Mouse (Mus musculus) heart, embryonic 12.5 days (tissue): ENCODE data around the gene Itpka. TPM values are rescaled to one million over a fixed set of nuclear protein-coding genes. Genes with fewer than 3 reads are reported as not detected.
A peak's percentile ranks its signal among the peaks of the same experiment; 100 is the strongest.

ENCODE experiments used
- ATAC-seq: fragments of 200-750 bp; cut with Nextera tagmentation; 2 replicates; pipeline ENCODE4 v1.8.0; 2017; ENCODE audit warnings: moderate TSS enrichment, moderate library complexity; ENCODE audit not compliant: insufficient number of reproducible peaks, low FRiP score
- H3K27ac ChIP-seq: fragments of 300-500 bp; sonication (generic); 2 replicates; pipeline ENCODE4 v1.5.1; 2016; ENCODE audit warnings: mild to moderate bottlenecking, moderate library complexity; ENCODE audit not compliant: poor library complexity, severe bottlenecking
- H3K27me3 ChIP-seq: fragments of 300-500 bp; sonication (generic); replicated peaks from 2 replicates; pipeline ENCODE4 v1.6.1; 2016; ENCODE audit warnings: mild to moderate bottlenecking, moderate library complexity
- H3K36me3 ChIP-seq: fragments of 300-500 bp; sonication (generic); 2 replicates; pipeline ENCODE4 v1.6.1; 2016; ENCODE audit warnings: mild to moderate bottlenecking, moderate library complexity
- H3K4me1 ChIP-seq: fragments of 300-500 bp; sonication (generic); replicated peaks from 2 replicates; pipeline ENCODE4 v1.6.1; 2016; ENCODE audit warnings: mild to moderate bottlenecking
- H3K4me2 ChIP-seq: fragments of 300-500 bp; sonication (generic); 2 replicates; pipeline ENCODE4 v1.6.1; 2016; ENCODE audit warnings: mild to moderate bottlenecking, moderate library complexity
- H3K4me3 ChIP-seq: fragments of 300-500 bp; sonication (generic); 2 replicates; pipeline ENCODE4 v1.5.1; 2016; ENCODE audit warnings: mild to moderate bottlenecking
- H3K9ac ChIP-seq: fragments of 300-500 bp; sonication (generic); 2 replicates; pipeline ENCODE4 v1.6.1; 2016; ENCODE audit warnings: mild to moderate bottlenecking, moderate library complexity
- H3K9me3 ChIP-seq: fragments of 300-500 bp; sonication (generic); replicated peaks from 2 replicates; pipeline ENCODE4 v1.6.1; 2016; ENCODE audit warnings: mild to moderate bottlenecking, moderate library complexity
- WGBS: fragments of 180-500 bp; shearing (Covaris S2); methylation state at CpG from one replicate; pipeline ENCODE4 v1.1.7; 2016; 5-methylcytosine and 5-hydroxymethylcytosine counted together
- polyA plus RNA-seq: library from polyadenylated mRNA; unstranded; fragments of >200 nt; fragmentation: Nextera tagmentation; extraction: Ambion mirVana; gene quantifications from 2 replicates; pipeline ENCODE4 v1.2.1, GENCODE M21; 2016

The Itpka gene
- polyA plus RNA-seq, 1 experiment from 2014 or later, result 3.0 TPM

DNA sequence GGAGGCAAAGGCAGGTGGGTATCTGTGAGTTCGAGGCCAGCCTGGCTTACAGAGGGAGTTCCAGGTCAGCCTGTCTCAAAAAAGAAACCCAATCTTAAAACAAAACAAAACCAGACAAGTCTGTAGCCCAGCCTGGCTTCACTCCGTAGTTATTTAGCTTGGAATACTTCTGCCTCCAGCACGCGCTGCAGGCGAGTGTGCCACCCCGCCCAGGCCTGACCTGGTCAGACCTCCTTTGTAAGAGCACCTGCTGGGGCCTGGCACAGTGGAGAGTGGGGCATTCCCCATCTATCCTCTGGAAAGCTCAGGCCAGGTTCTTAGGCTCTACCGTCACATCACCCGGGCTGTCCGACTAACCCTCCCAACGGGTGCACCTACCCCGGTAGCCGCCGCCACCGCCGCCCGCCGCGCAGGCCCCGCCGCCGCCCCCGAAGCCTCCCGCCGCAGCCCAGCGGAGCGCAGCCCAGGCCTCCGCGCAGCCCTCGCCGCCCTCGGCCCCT is 15.5 kb downstream of the Itpka start:
- H3K9ac ChIP-seq, result peak overlapping the region; percentile 65
- peak overlapping the region; percentile 96 for H3K4me2 ChIP-seq
- H3K4me3 ChIP-seq, result peak overlapping the region; percentile 67
- peak; percentile 13; the same call in 1 of the 2 replicates for ATAC-seq
- H3K27ac ChIP-seq, result no peak overlapping the region
- no peaks in the 10 kb centered on the region for H3K9me3 ChIP-seq
- H3K27me3 ChIP-seq, result peaks cover 90% of the 10 kb centered on the region
- H3K4me1 ChIP-seq, result peaks cover 19% of the 10 kb centered on the region
- H3K36me3 ChIP-seq, result no peaks in the 10 kb centered on the region
- 2% methylated on average over 31 of the region's 31 CpGs for whole genome bisulfite sequencing

DNA sequence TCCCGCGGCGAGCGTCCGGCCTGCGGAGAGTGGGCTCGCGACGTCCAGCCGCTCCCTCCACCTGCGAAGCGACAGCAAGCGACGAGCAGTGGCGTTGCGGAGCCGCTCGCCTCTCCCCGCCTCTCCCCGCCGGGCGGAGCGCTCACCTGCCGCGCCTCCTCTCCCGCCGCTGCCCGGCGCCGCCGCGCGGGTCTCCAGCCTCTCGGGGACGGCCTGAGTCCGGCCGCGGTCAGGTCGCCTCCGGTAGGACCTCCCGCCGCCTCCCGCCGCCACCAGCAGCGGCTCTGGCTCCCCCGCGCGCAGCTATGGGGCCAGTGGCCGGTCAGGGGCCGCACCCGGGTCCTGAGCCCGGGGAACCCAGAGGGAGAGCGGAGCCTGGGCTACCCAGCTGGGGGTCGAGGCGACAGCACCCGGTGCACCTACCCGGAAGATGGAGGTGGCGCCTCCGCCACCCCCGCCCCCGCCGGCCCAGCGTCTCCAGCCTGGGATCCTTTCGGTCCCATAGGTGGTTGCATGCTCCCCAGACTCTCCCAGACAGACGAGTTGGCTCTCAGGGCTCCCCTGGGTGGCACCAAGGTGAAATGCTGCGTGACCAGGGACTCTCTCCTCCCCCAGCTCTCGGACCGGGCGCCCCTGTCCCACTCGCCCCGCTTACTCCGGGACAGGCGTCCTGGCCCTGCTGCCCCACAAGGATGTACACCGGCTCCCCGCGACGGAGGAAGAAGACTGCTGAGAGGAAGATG is 16.1 kb downstream of the Itpka start:
- peaks cover 84% of the 10 kb centered on the region for H3K27me3 ChIP-seq
- peaks cover 19% of the 10 kb centered on the region for H3K4me1 ChIP-seq
- WGBS, result 1% methylated on average over 58 of the region's 77 CpGs
- peak; percentile 33; the same call in 1 of the 2 replicates for ATAC-seq
- H3K9ac ChIP-seq, result peak overlapping the region; percentile 65
- no peak overlapping the region for H3K27ac ChIP-seq
- H3K4me2 ChIP-seq, result peak overlapping the region; percentile 96
- H3K4me3 ChIP-seq, result peak overlapping the region; percentile 67
- H3K9me3 ChIP-seq, result no peaks in the 10 kb centered on the region
- peaks cover under 1% of the 10 kb centered on the region for H3K36me3 ChIP-seq

DNA sequence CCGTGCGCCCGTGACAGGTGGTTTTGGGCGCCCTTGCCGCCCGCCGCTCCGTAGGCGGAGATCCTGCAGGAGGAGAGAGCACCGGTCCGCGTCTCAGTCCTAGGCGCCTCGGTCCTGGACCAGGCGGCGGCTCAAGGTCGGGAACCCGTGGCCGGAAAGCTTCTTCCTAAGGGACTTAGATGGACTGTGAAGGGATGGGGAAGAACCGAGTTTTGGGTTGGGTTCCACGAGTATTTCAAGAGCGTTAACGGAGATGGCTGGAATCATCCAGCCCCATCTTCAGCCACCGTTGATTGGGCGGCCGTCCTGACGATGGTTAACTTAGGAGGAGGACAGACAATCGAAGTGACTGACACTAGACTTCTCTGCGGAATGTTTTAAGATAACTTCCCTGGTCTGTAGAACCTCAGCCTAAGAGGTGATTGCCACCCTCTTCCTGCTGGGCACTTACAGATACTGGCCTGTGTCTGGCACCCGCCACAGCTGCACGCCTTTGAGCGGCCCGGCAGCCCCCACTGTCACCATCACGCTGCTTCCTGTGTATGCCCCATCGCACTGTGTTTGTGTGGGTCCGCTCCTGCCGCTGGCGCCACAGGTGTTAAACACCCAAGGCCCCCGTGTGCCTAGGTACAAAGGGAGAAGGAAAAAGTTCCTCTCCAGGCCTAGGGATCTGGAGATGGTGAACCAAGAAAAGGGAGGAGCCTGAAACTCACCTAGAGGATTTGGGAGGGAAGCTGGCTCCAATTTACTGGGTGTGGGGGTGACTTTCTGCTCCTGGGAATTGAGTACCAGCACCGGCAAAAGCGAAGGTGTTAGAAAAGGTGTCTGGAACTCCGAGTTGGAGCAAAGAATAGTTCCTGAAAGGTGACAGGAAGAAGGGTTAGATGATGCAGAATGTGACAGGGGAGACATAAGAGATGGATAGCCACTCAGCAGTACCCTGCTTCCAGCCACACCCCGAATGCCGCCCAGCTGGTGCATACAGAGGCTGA is 17.0 kb downstream of the Itpka start:
- H3K36me3 ChIP-seq, result peaks cover 9% of the 10 kb centered on the region
- H3K27me3 ChIP-seq, result peaks cover 76% of the 10 kb centered on the region
- peak overlapping the region; percentile 67 for H3K4me3 ChIP-seq
- no peak overlapping the region for H3K27ac ChIP-seq
- H3K9me3 ChIP-seq, result no peaks in the 10 kb centered on the region
- peak overlapping the region; percentile 65 for H3K9ac ChIP-seq
- no peak for ATAC-seq
- H3K4me2 ChIP-seq, result peak overlapping the region; percentile 96
- 5% methylated on average over 44 of the region's 44 CpGs for WGBS
- peaks cover 19% of the 10 kb centered on the region for H3K4me1 ChIP-seq

GRCm38 (mm10) chr2:119760251-119760650 is 18.1 kb downstream of the Itpka start, which contains the start of gene Ltk:
TSS of gene Ltk (minus strand) at chr2:119760431.
- Histone ChIP-seq H3K4me3 (peak within 1 kb of the TSS; percentile 67), H3K9me3 (no peaks in the 10 kb centered on the region), H3K36me3 (peaks cover 20% of the 10 kb centered on the region), H3K4me2 (peak within 1 kb of the TSS; percentile 96; the same call in 1 of the 2 replicates), H3K9ac (no peak within 1 kb of the TSS), H3K27ac (no peak within 1 kb of the TSS), H3K27me3 (peaks cover 66% of the 10 kb centered on the region), H3K4me1 (peaks cover 19% of the 10 kb centered on the region)
- 8% methylated on average over 9 of the region's 9 CpGs for WGBS
- ATAC-seq, result no peak

DNA sequence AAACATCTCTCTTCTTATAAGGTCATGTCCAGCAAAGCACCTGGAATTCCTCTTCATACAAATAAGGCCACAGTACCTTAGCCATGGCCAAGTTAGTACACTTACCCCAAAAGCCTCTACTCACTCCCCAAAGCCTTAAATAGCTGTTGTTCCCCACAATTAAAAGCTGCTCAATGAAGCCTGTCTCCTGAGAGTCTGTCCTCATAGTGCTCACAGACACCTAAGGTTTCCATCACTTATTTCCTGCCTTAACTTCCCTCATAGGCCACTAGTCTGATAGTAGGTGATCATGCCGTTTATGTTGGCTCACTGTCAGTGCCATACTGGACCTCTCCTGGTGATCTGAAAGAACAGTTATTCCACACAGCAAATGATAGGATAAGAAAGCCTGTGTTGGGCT is 20.1 kb downstream of the Itpka start:
- peaks cover 33% of the 10 kb centered on the region for H3K36me3 ChIP-seq
- H3K4me2 ChIP-seq, result no peak overlapping the region
- peaks cover 49% of the 10 kb centered on the region for H3K27me3 ChIP-seq
- no peak overlapping the region for H3K27ac ChIP-seq
- no peaks in the 10 kb centered on the region for H3K9me3 ChIP-seq
- H3K4me3 ChIP-seq, result no peak overlapping the region
- H3K9ac ChIP-seq, result no peak overlapping the region
- peaks cover 19% of the 10 kb centered on the region for H3K4me1 ChIP-seq
- ATAC-seq, result no peak
- 51% methylated on average over 1 of the region's 1 CpGs for WGBS

DNA sequence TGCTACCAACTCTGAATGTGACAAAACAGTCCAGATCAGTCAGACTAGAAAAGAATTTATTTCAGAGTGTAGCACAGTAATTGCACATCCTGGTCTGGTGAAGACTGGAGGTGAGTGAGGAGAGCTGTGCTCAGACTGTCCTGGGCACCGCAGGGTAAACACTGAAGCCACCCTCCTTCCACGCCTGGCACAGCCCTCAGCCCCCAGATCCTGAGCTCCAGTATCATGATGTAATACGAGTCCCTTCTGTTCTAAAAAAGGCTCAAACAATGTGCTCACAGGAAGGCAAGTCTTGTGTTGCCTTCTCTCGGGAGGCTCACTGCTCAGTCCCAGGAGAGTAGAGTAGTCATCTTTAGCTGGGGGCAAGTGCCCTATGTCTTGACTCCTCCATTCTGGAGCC is 21.8 kb downstream of the Itpka start:
- no peak overlapping the region for H3K4me3 ChIP-seq
- H3K9me3 ChIP-seq, result no peaks in the 10 kb centered on the region
- H3K9ac ChIP-seq, result no peak overlapping the region
- H3K27me3 ChIP-seq, result peaks cover 32% of the 10 kb centered on the region
- WGBS, result 63% methylated on average over 4 of the region's 4 CpGs
- no peak for ATAC-seq
- H3K4me2 ChIP-seq, result no peak overlapping the region
- no peak overlapping the region for H3K27ac ChIP-seq
- peaks cover 5% of the 10 kb centered on the region for H3K4me1 ChIP-seq
- H3K36me3 ChIP-seq, result peaks cover 43% of the 10 kb centered on the region

DNA sequence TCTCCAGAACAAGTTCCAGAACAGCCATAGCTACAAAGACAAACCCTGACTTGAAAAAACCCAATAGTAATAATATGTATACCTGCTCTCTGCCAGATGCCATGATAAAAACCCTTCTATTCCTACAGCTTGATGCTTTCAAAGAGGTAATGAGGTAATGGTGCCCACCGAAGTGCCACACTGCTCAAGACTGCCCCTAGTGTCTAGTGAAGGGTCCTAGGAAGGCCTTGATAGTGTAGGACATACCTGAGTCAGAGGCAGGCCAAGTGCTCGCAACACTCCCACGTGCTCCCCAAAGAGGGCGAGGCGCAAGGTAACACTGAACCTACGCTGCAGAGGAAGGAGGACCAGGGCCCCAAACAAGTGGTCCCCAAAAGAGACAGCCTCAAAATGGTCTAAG is 25.1 kb downstream of the Itpka start:
- ATAC-seq, result no peak

GRCm38 (mm10) chr2:119787206-119787883 is 45.2 kb downstream of the Itpka start, which contains the start of gene Rpap1:
TSS of gene Rpap1 (minus strand) at chr2:119787537.
- Histone ChIP-seq H3K9me3 (no peaks in the 10 kb centered on the region), H3K27ac (peak within 1 kb of the TSS; percentile 91), H3K4me2 (peak within 1 kb of the TSS; percentile 86), H3K4me1 (peaks cover 7% of the 10 kb centered on the region; the same call in 1 of the 2 replicates), H3K4me3 (peak within 1 kb of the TSS; percentile 77), H3K36me3 (peaks cover 18% of the 10 kb centered on the region), H3K9ac (peak within 1 kb of the TSS; percentile 76), H3K27me3 (no peaks in the 10 kb centered on the region)
- peak; percentile 93 for ATAC-seq
- WGBS, result under 1% methylated on average over 44 of the region's 44 CpGs

More for the DNA sequence above, 25.1 kb downstream of the Itpka start:
- no peaks in the 10 kb centered on the region for H3K4me1 ChIP-seq
- no peak overlapping the region for H3K4me2 ChIP-seq
- H3K27ac ChIP-seq, result no peak overlapping the region
- H3K9me3 ChIP-seq, result no peaks in the 10 kb centered on the region
- WGBS, result 91% methylated on average over 6 of the region's 6 CpGs
- H3K27me3 ChIP-seq, result peaks cover 5% of the 10 kb centered on the region
- H3K9ac ChIP-seq, result no peak overlapping the region
- H3K36me3 ChIP-seq, result peaks cover 75% of the 10 kb centered on the region
- no peak overlapping the region for H3K4me3 ChIP-seq

GRCm38 (mm10) chr2:119789996-119790395 is 47.9 kb downstream of the Itpka start:
- Histone ChIP-seq H3K27me3 (no peaks in the 10 kb centered on the region), H3K4me2 (no peak overlapping the region), H3K4me3 (no peak overlapping the region), H3K36me3 (no peaks in the 10 kb centered on the region), H3K9ac (no peak overlapping the region), H3K27ac (no peak overlapping the region), H3K4me1 (peaks cover 7% of the 10 kb centered on the region; the same call in 1 of the 2 replicates), H3K9me3 (no peaks in the 10 kb centered on the region)
- ATAC-seq, result no peak
- WGBS, result 82% methylated on average over 2 of the region's 2 CpGs

DNA sequence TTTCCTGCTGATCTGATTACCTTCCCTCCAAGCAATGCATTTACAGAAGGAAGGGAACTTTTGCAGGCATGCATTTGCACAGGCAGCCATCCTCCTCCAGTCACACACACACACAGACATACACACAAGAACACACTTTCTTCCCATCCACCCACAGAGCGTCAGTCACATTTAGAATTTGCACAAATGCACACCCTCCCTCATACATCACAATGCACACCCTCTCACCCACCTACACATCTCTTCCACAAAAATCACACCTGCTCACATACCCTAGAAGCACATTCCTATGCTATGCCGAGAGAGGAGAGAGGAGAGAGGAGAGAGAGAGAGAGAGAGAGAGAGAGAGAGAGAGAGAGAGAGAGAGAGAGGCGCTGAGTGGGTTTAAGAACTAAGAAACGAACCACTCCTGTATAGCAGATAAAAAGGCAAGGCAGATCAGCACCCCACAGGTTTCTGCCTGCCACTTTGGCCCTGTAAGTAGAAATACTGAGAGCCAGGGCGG is 55.2 kb downstream of the Itpka start, which contains the start of gene Tyro3:
TSS of gene Tyro3 (plus strand) at position 455 of the 505 bp plus-strand sequence.
- 56% methylated on average over 5 of the region's 5 CpGs for WGBS

More for the DNA sequence above, 55.2 kb downstream of the Itpka start, which contains the start of gene Tyro3:
- Histone ChIP-seq H3K27me3 (peaks cover 20% of the 10 kb centered on the region; the same call in 1 of the 2 replicates), H3K27ac (peak within 1 kb of the TSS; percentile 6; the same call in 1 of the 2 replicates), H3K4me2 (peak within 1 kb of the TSS; percentile 97; the same call in 1 of the 2 replicates), H3K4me1 (peaks cover 35% of the 10 kb centered on the region), H3K36me3 (no peaks in the 10 kb centered on the region), H3K9ac (0 out of 2 replicates have a peak within 1 kb of the TSS, but pooled peaks have one; percentile 2), H3K4me3 (no peak within 1 kb of the TSS), H3K9me3 (no peaks in the 10 kb centered on the region)
- no peak for ATAC-seq
